Mouse (Mus musculus): Measurements from ENCODE around the gene Pwp2.

Gene Pwp2

DNA sequence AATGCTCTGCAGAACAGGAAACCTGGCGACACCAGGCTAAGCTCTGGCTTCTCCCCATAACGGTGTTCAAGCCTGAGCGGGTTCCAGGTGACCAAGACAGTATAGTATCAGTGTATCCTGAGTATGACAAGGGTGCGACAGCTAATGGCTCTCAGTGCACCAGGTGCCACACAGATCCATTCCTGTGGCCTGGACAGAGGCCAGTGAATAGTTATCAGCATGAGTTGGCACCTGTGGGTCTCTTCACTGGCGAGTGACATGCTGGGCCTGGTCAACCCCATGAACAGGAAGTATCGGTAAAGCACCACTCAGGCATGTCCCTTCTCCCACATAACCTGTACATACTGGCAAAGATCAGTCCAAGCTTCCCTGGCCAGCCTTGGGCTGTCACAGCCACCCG lies 13.9 kb downstream of the Pwp2 start:
- DNase-seq (ENCODE audit: low spot score in 2 of 2) = no peak

DNA sequence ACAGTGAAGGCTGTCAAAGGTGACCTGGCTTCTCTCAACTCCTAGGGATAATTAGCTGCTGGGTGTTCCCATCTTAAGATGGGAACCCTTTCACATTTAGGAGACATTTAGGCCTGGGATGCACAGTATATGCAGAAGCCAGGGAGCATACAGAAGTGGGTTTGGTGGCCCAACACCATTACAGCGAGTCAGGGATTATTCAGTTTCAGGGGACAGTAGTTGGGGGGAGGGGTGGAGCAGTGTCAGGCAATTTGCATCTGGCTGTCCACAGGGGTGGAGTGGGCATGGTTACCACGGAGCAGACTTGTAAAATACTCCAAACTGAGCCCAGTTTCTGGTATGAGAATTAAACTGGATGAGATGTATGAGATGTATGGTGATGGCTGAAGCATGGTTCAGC lies 14.5 kb downstream of the Pwp2 start:
- no peak for DNase-seq (ENCODE audit: low spot score in 2 of 2)

DNA sequence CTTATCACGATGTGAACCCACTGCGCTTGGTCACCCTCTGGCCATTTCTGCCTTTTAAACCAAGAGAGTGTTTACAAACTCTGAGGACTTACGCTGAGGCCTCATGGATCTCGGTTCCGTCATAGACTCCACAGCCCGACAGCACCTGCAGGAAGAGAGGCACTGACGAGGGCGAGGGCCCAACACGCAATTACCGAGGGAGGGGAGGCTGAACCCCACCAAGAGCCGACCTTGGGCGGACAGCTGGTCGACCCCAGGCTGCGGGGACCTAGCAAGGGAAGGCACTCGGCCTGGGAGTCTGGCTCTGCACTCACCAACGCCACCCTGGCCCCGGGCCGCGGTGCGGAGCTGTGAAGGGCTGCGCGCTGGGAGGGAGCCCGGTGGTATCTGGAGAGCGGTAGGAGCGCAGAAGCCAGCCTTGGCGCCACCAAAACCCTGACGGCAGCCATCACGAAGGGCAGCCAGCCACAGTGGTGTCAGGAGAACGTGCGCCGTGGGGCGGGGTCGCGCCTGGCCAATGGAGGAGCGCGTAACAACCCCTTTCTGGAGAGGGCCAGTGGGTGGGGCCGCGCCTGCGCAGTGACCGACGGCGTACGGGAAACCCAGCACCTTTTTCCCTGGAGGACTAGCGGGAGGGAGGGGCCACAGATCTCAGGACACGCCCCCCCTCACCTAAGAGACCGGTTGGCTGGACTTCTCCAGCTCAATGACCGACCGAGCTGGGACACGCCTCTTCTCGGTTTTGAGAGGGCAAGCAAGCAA lies 15.5 kb downstream of the Pwp2 start, which contains the start of gene D10Jhu81e:
D10Jhu81e (minus strand) TSS at position 502 of the 762 bp plus-strand sequence.
- peak; percentile 99 for DNase-seq (ENCODE audit: low spot score in 2 of 2)

DNA sequence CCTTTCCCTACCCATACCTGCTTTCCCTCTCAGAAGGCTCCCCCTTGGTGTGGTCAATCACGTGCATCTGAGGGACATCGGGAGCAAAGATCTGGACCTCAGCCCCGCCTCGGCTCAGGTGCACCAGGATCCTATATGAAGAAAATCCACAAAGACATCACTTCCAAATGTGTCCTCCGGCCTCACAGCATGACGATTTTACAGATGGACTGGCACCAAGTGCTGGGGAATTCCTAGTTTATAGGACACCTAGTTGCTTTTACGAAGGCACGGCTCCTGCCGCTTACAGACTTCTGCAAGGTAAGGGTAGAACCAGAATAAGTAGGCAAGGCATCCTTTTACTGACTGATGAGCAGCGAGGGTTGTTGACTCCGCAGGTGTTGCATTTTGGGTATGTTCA lies 16.2 kb downstream of the Pwp2 start:
- no peak for DNase-seq (ENCODE audit: low spot score in 2 of 2)

DNA sequence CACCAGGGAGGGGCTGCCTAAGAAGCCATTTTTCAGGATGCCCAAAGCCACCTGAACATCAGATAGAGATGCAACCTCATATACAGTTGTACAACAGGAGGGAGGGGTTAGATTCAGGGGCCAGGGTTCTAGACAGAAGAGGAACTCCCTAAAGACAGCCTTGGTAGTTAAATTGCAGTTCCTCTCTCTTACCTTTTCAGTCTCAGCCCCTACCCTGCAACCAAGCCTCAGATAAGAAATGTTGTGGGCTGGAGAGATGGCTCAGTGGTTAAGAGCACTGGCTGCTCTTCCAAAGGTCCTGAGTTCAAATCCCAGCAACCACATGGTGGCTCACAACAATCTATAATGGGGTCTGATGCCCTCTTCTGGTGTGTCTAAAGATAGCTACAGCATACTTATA lies 17.2 kb downstream of the Pwp2 start:
- no peak for DNase-seq (ENCODE audit: low spot score in 2 of 2)

DNA sequence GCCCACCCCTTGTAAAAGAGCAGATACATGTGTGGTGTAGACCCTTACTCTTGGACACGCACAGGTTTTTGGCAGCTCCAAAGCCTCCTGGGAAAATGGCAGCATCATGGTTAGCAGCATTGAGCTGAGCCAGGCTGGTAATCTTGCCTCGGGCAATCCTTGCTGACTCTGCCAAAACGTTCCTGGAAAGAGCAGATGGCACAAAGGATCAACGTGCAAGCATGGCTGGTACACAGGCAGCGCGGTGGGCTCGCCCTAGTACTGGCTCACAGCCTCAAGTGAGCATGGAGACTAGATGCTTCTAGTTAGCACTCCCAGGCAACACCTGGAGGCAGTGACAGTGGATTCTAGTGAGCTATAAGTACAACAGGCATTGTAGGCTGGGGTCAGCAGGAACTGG lies 17.6 kb downstream of the Pwp2 start:
- DNase-seq (ENCODE audit: low spot score in 2 of 2) = no peak

DNA sequence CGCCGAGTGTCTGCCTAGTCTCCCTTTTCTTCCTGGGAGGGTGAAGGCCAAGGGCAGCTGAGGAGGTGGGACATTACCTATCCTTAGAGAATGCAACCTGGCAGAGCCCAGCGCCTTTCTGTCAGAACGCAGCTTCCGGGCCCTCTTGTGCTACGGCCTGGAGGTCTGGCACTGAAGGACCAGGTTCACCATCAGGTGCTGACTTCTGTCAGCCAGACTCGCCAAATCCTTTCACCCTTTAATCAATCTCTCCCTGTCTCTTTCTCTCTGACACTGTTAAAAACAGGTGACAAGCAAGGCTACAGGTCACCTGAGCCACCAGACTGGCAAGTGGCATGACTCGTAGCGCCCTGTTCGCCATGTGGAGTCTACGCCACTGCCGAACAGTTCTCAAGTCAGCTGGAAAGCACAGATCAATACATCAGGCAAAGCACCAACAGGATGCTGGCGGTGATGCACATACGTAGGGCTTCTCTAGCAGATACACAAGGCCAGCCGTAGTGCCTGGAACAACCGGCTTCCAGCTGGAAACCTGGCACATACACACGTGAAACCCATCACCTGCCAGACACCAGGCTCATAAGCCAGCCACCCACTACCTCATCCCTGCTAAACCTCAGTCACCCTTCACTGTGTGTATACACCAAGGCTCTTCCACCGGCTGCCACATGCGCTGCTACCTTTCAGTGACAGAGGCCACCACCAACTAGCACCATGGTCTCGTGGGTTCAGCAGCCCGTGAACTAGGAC lies 19.5 kb downstream of the Pwp2 start:
- no peak for DNase-seq (ENCODE audit: low spot score in 2 of 2)

DNA sequence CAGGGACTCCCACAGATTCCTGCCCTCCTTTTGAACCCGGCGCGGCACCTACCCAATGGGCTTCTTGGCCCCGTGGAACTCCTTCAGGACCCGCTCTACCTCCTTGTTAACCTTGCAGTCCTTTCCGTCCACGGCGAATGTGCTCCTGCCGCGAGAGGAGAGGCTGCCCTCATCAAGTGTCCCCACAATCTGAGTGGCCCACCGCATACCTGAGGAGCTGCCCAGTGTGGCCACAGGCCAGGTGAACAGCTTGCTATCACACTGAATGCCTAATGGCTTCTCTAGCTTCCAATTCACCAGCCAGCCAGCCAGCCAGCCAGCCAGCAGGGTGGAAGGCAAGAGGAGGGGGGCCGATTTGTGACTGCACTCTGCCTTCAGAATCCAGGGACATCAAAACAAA lies 20.2 kb downstream of the Pwp2 start:
- DNase-seq (ENCODE audit: low spot score in 2 of 2) = no peak

DNA sequence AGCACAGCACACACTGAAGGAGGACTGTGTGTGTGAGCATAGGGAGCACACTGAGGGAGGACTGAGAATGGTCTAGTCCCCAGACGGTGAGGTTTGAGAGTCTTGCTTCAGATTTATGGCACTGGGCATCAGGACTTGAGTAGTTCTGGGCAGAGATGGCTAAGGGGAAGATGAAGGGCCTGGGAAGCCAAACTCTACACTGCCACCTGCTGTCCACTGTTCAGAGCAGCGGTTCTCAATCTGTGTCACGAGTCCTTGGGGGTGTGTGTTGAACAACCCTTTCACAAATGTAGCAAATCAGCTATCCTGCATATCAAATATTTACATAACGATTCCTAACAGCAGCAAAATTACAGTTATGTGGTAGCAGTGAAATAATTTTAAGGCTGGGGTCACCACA lies 21.0 kb downstream of the Pwp2 start:
- peak in 1 of 2 experiments; percentile 48 for DNase-seq (ENCODE audit: low spot score in 2 of 2)

DNA sequence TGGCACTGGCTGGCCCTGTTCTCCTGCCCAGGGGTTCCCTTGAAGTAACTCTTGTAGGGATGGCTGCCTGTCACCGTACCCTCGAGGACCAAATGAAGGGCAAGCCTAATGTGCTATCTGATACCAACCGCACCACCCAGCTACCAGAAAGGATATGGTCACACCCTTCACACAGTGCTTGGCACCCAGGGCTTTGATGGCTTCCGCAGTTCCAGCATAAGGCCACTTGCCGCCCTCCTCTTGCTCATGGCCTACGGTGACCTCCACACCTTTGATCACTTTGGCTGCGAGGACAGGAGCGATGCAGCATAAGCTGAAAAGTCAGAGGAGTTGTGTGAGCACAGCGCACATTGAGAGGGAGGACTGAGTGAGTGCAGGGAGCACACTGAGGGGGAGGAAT lies 21.7 kb downstream of the Pwp2 start:
- DNase-seq (ENCODE audit: low spot score in 2 of 2) = no peak

DNA sequence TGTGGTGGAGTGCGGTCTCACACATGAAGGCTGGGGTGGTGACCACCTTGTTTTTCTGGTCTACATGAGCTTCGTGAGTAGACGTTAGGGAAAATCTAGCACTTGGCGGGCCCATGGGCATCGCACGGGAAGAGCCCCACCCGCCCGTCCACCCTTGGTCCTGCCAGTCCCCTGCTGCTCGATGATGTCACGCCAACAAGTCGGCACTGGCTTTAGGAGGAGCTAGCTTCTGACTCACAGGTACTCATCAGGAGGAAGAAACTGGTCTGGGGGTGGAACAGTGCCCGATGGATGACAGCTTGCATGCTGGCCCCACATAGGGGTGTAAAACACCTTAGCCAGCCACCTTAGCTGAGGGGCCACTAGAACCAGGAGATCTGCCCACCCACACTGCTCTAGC lies 22.3 kb downstream of the Pwp2 start:
- no peak for DNase-seq (ENCODE audit: low spot score in 2 of 2)

DNA sequence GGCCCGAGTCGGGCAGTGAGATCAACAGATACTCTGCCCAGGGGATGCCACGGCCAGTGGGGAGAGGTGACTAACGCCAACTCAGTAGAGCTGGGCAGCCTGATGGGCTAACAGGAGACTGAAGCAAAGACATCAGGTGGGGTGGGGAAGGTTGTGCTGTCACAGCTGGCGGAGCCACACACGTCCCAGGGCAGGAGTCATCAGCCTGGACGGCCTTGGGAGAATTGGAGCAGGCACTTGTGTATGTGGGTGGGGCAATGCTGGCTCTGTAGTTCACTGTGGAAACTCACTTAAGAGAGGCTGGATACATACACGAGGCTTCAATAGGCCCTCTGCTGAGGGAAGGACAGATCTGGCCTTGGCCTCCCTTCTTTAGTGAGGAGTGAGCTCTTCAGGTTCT lies 23.9 kb downstream of the Pwp2 start:
- DNase-seq (ENCODE audit: low spot score in 2 of 2) = no peak

DNA sequence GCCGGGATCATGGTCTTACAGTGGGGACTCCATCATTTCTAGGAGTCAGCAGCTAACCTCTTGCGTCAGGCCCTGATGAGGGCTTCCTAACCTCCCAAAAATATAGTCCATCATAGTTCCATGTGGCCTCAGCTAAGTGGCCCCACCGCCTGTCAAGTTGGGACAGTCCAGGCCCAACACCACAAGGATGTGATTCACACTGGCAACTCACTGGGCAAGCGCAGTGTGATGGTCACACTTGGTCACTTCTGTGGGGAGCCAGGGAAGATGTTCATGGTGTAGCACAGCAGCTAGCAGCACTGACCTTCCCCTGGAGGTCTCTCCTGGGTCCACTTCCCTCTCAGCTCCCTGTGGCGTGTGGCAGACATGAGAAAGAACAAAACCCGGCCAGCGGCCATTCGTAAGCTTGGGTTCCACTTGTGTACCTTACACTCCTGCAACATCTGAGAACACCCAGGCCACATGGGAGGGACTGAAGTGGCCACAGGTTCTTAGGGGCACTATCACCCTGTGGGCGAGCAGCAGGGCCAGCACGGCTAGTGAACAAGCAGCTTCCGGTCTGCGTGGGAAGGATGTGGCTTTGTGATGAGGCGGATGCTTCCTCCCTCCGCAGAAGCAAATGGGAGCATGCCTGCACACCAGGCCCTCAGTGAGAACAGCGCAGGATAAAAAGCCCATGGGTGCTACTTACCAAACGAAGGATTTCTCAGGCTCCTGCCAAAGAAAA lies 24.4 kb downstream of the Pwp2 start:
- no peak for DNase-seq (ENCODE audit: low spot score in 2 of 2)

DNA sequence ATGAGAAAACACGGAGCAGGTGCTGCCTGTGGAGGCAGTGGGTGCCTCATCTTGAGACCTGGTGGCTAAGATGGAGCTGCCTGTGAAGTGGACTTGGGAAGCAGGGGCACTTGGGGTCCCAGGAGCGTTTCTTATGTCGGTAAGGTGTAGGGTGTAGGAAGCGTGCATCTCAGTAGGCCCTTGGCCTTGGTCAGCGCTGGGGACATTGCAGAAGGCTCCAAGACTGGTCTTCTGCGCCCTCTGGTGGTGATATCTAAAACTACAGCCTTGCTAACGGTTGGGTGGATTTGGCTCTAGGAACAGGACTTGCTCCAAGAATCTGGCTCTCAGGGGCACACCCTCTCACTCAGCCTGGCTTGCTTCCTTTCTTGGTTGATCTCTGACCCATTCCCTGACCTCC lies 25.0 kb downstream of the Pwp2 start:
- DNase-seq (ENCODE audit: low spot score in 2 of 2) = peak in 1 of 2 experiments; percentile 78

DNA sequence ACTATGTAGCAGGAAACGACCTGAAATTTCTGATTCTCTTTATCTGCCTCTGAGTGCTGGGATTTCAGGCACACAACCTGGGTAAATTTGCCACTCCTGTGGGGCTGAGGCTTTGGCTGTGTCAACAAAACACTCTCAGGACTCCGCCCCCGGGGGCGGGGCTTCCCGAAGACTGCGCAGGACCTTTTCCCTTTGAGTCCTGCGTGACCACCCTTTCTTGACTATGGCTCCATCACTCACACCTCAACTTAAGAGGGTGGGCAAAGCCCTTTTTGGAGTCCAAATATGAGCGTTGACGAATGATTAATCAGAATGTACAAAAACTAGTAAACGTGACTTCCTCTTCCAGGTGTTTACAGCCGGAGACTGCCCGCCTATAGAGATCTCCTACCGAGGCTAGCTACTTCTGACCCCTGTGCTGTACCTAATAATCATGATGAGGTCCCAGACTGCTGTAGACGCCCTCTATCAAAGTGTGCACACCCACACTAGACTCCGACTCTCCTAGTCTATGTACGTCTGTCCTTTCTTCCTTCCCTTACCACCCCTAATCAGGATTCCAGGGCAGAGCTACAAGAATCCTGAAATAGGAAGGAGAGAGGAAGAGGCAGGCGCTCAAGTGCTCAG lies 25.6 kb downstream of the Pwp2 start:
- DNase-seq (ENCODE audit: low spot score in 2 of 2) = no peak

DNA sequence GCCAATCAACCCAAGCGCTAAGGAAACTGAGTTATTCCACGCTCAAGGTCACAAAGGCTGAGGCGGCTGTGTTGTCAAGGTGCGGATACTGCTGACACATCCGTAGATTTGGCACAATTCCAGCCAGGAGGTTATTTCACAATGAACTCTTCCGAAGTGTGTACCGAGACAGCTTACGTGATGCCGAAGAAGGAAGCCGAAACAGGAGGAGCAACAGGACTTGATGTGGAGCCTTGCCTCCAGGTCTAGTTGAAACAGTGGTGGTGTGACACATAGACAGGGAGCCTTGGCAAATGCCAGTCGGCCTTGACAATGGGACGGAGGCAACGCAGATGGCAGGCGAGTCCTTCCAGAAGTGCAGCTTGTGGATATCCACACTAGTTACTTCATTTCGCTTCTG lies 26.9 kb downstream of the Pwp2 start:
- DNase-seq (ENCODE audit: low spot score in 2 of 2) = no peak

DNA sequence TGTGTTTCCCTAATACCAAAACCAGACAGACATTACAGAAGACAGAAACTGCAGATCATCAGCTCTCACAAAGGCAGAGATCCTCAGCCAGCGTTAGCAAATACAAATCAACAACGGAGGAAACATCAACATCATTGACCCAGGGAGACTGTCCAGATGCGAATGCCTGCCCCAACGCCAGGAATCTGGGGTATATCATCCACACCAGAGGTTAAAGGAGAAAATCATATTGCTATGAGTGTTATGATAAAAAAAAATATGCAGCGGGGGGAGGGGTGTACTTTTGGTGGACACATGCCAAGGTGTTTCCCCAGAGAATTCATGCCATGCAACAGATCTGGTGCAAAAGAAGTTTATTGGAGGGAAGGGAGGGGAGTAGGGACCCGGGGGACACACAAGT lies 28.0 kb downstream of the Pwp2 start:
- no peak for DNase-seq (ENCODE audit: low spot score in 2 of 2)

DNA sequence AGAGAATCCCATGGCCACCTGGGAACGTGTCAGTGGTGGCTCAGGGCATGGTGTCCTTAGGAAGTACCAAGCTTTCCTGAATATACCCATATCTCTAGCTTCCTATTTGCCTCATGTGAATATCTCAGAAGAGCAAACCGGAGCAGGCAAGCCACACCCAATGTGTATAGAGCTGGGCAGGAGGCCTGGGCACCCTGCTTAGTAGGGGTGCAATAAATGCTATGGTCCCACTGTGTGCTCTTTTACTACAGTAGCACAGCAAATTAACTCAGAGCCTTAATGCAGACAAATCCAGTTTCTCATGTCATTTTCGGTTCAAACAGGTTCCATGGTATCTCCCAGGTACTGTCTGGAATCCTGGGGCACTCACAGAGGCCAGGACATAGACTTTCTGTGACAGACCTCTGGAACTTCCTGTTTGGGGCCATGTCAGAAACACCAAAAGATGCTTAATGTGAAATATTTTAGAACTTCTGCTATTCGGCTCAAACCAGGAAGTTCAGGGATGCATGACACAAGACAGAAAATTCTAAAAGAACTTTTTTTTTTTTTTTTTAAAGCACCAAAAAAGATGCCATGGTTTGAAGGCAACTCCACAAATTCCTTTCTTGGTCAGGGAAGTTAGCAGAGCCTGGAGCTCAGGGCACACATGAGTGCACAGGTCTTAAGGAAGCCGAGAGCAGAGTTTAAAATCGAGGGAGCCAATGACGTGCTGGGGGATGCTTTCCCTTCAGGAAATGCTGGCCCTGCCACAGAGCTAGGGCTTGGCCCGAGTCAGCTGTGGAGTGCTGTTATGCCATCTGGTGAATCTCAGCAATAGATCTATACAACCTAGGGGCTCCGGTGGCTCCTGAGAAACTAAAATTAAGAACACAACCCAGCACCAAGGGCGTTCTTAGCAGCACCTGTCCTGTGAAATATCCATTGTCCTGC lies 35.8 kb downstream of the Pwp2 start:
- no peak for DNase-seq (ENCODE audit: low spot score in 2 of 2)

DNA sequence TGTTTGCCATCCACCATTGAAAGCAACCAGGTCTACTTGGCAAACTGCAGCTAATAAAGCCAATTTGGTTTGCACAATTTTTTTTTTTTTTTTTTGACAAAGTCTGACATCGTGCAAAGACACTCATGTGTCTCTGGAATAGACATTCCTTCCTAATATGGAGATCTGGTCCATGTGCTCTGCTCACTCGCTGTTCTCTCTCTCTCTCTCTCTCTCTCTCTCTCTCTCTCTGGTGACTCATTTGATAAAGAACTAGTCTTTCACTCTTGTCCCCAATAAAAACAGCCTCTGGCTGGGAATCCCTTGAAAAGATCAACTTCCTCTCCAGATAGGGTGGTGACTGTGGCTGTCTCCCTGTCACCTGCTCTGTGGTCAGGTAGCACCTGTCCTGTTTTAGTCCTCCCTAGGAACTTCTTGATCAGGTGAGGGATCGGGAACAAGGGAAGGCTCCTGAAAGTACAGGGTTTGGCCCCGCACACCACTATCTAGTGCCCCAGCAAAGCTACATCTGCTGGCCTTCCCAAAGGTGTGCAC lies 37.0 kb downstream of the Pwp2 start:
- DNase-seq (ENCODE audit: low spot score in 2 of 2) = no peak

DNA sequence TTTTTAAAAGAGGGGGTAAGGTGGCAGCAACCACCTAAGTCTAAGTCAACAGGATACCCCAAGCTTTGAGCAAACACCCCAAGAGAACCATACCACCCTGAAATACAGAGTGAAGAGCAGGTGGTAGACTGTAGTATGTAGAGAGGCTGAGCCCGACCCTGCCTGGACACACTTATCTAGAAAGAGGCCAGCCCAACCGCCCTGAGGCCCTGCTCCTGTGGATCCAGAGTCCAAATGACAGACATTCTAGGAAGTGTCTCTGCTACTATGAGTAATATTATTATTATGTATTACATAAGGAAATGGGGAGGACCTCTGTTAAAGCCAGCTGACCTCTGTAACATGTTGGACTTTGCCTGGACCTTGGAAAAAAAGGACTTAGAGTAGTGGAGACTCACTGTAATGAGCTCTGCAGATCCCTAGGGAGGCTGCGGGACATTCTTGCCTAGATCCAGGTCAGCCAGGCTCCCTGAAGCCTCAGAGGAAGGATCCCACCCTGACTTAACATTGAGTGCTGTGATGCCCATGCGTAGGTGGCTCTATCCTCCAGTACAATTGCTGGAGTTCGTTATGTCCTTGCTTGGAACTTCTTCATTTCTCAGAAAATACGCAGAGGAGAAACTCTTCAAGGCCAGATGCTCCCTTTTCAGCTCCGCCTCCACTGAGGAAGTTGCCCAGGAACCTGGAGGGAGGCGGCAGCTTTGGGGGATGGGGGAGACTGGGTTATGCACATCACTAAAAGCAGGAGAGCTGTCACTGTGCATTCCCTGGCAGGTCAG lies 41.0 kb downstream of the Pwp2 start:
- DNase-seq (ENCODE audit: low spot score in 2 of 2) = no peak
